Comparison of ENCODE assay signal across 22 mouse cellular contexts in genomic region chr1:97804520-97804919, GRCm38 (mm10). TPM values are rescaled to one million over a fixed set of nuclear protein-coding genes. Genes with fewer than 3 reads are reported as not detected.
DNase-seq lines count a peak whose midpoint lies in the region; ATAC-seq lines count a peak whose summit lies in the region.
"Had no signal": no experiment of that assay in that cellular context is flagged by ENCODE, and none has a peak within 500 bp of the region (broad histone marks: within the 10 kb centered on the region; RNA-seq: fewer than 3 reads in every experiment).

No protein-coding gene starts in this region.

- no peaks in the 10 kb centered on the region for H3K4me1 ChIP-seq in hindbrain, embryonic 13.5 days (replicated peaks)

- no peaks in the 10 kb centered on the region for H3K27me3 ChIP-seq in hindbrain, embryonic 13.5 days
- H3K27me3 ChIP-seq: CH12.LX, Patski had no signal

- H3K9me3 ChIP-seq in hindbrain, embryonic 13.5 days = peaks cover 2% of the 10 kb centered on the region; the same call in 1 of the 2 replicates
- H3K9me3 ChIP-seq: G1E had no signal

- H3K9ac ChIP-seq in hindbrain, embryonic 13.5 days = no peak overlapping the region

- DNase-seq in heart, adult 11 months = peak; percentile 35
- no peak for DNase-seq in heart, adult 8-10 months (ENCODE audit: low spot score)
- peak; percentile 88 for DNase-seq in 416B (ENCODE audit: low read depth)
- no peak for DNase-seq in frontal cortex, postnatal 36 days (ENCODE audit: low spot score in 2 of 2)
- DNase-seq: adrenal gland, adult 2 months; adrenal gland, adult 8-10 months; adrenal gland, postnatal 10 days; adrenal gland, postnatal 14 days; adrenal gland, postnatal 25 days; adrenal gland, postnatal 36 days; B cell, adult 2 months; cerebellum, adult 11 months; cerebellum, adult 11-12 months; cerebellum, adult 18-20 months; cerebellum, adult 2 months had no signal

- no peaks in the 10 kb centered on the region for H3K36me3 ChIP-seq in hindbrain, embryonic 13.5 days
- H3K36me3 ChIP-seq: G1E had no signal

- ATAC-seq in common myeloid progenitor, adult 5-6 weeks (replicated peaks; ENCODE audit: low read depth, poor library complexity, severe bottlenecking) = 0 out of 2 replicates have a peak, but pooled peaks have one; percentile 39
- no peak for ATAC-seq in hindbrain, embryonic 13.5 days (ENCODE audit: low FRiP score)
- ATAC-seq: activated CD4-positive, CD25-positive, alpha-beta regulatory T cell, adult 4 months; CD4-positive, CD25-positive, alpha-beta regulatory T cell, adult 4 months; Patski had no signal

- H3K4me3 ChIP-seq in hindbrain, embryonic 13.5 days = no peak overlapping the region

- no peak overlapping the region for H3K4me2 ChIP-seq in hindbrain, embryonic 13.5 days

- no peak overlapping the region for H3K27ac ChIP-seq in hindbrain, embryonic 13.5 days

RNA-seq across cellular contexts. Expression of gene Ppip5k2, which starts 34.3 kb away (rescaled TPM):
- total RNA-seq in heart, adult 8-10 months (2022) = 10 to 100 TPM; 61.7 to 95.3 (median 79.2) TPM
- total RNA-seq in common myeloid progenitor, adult 5-6 weeks (2017) = 54.2 and 59.7 TPM in 2 replicates
- 64.0 and 69.2 TPM in 2 replicates for polyA plus RNA-seq in hindbrain, embryonic 13.5 days (2015; fragmentation: Nextera tagmentation; extraction: Ambion mirVana)

RNA-seq across cellular contexts. Expression of gene Gin1, which starts 34.5 kb away (rescaled TPM):
- 1 to 10 TPM; 6.7 to 10.0 (median 7.6) TPM for total RNA-seq in heart, adult 8-10 months (2022)
- total RNA-seq in common myeloid progenitor, adult 5-6 weeks (2017) = 19.7 and 20.1 TPM in 2 replicates
- 17.8 and 17.9 TPM in 2 replicates for polyA plus RNA-seq in hindbrain, embryonic 13.5 days (2015; fragmentation: Nextera tagmentation; extraction: Ambion mirVana)

Comparison
In these comparisons a context has a peak if more than half of its experiments do, and no peak if none do; other contexts are left out.
1. DNase-seq: peak in heart, adult 11 months (single experiment) and 416B (single experiment); none in heart, adult 8-10 months (single experiment) and frontal cortex, postnatal 36 days (0 of 2).